Mouse (Mus musculus) lung, embryonic 14.5 days (tissue): ENCODE results near the gene Ptma. TPM values are rescaled to one million over a fixed set of nuclear protein-coding genes. Genes with fewer than 3 reads are reported as not detected.
"Not testable (repeated sequence)": the region's sequence is repeated elsewhere in the genome, so short reads cannot be mapped to it uniquely, and the experiment has no call there.

Experiments used
- ATAC-seq: fragments of 200-750 bp; cut with Nextera tagmentation; 2 replicates; pipeline ENCODE4 v1.8.0; 2017; ENCODE audit warnings: mild to moderate bottlenecking, moderate TSS enrichment, moderate library complexity; ENCODE audit not compliant: insufficient read depth
- DNase-seq: peaks from one replicate; pipeline ENCODE4 v3.0.0-alpha.2; 2015
- H3K27ac ChIP-seq: fragments of 300-500 bp; sonication (generic); 2 replicates; pipeline ENCODE4 v1.5.1; 2014; ENCODE audit warnings: low read depth, mild to moderate bottlenecking, moderate library complexity
- H3K27me3 ChIP-seq: fragments of 300-500 bp; sonication (generic); 2 replicates; pipeline ENCODE4 v1.6.1; 2014; ENCODE audit warnings: low read length, control low read depth; ENCODE audit not compliant: insufficient read depth
- H3K36me3 ChIP-seq: fragments of 300-500 bp; sonication (generic); 2 replicates; pipeline ENCODE4 v1.6.1; 2014; ENCODE audit warnings: control low read depth; ENCODE audit not compliant: insufficient read depth
- H3K4me1 ChIP-seq: fragments of 300-500 bp; sonication (generic); 2 replicates; pipeline ENCODE4 v1.6.1; 2014; ENCODE audit warnings: antibody characterized with exemption, control low read depth; ENCODE audit not compliant: insufficient read depth
- H3K4me2 ChIP-seq: fragments of 300-500 bp; sonication (generic); 2 replicates; pipeline ENCODE4 v1.6.1; 2014; ENCODE audit warnings: mild to moderate bottlenecking
- H3K4me3 ChIP-seq: fragments of 300-500 bp; sonication (generic); 2 replicates; pipeline ENCODE4 v1.5.1; 2014; ENCODE audit warnings: low read depth, low read length
- H3K9ac ChIP-seq: fragments of 300-500 bp; sonication (generic); 2 replicates; pipeline ENCODE4 v1.6.1; 2014
- H3K9me3 ChIP-seq: fragments of 300-500 bp; sonication (generic); 2 replicates; pipeline ENCODE4 v1.6.1; 2016; ENCODE audit warnings: low read depth, low read length, control low read depth
- CTCF ChIP-seq: IDR thresholded peaks from 2 replicates; pipeline ENCODE4 v1.5.1; 2016; ENCODE audit warnings: antibody characterized with exemption, low read depth
- WGBS: fragments of 180-500 bp; shearing (Covaris S2); extraction: QIAGEN DNeasy Blood & Tissue Kit; methylation state at CpG from one replicate; pipeline ENCODE4 v1.1.7; 2014; 5-methylcytosine and 5-hydroxymethylcytosine counted together
- polyA plus RNA-seq: library from polyadenylated mRNA; unstranded; fragments of >200 nt; fragmentation: Nextera tagmentation; extraction: Ambion mirVana; gene quantifications from 2 replicates; pipeline ENCODE4 v1.2.1, GENCODE M21; 2014

Ptma gene
- polyA plus RNA-seq, 1 experiment from 2014 or later: 3,547 TPM

DNA sequence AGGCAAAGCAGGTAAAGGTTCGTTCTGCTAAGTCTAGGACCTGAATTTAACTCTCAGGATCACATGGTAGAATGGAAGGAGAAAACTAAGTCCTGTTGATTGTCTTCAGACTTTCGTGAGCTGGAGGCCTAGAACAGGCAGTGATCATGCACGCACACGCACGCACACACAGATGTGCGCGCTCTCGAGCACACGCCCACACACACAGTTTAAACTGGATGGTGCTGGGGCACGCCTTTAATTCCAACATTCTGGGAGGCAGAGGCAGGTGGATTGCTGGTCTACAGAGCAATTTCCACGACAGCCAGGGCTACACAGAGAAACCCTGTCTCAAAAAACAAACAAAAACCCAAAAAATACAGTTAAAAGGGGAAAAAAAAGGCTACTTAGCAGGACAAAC, 44.2 kb upstream of the Ptma start:
- WGBS: 79% methylated on average over 11 of the region's 11 CpGs
- DNase-seq: no peak
- no peak for TF ChIP-seq CTCF
- Histone ChIP-seq H3K4me1 (0 out of 2 replicates have a peak, but pooled peaks cover 5% of the 10 kb centered on the region), H3K27me3 (no peaks in the 10 kb centered on the region), H3K9ac (no peak overlapping the region), H3K4me2 (no peak overlapping the region), H3K36me3 (no peaks in the 10 kb centered on the region), H3K4me3 (no peak overlapping the region), H3K9me3 (no peaks in the 10 kb centered on the region), H3K27ac (peak overlapping the region; percentile 66)
- ATAC-seq: no peak

- H3K9me3 ChIP-seq: no peaks in the 10 kb centered on the region
- H3K36me3 ChIP-seq: no peaks in the 10 kb centered on the region
- 0 out of 2 replicates have a peak, but pooled peaks cover 5% of the 10 kb centered on the region for H3K4me1 ChIP-seq
- 23% methylated on average over 1 of the region's 1 CpGs for WGBS
- H3K4me3 ChIP-seq: no peak overlapping the region
- H3K9ac ChIP-seq: no peak overlapping the region
- TF ChIP-seq CTCF: no peak
- no peak for ATAC-seq
- peak; percentile 60 for DNase-seq
- H3K4me2 ChIP-seq: no peak overlapping the region
- no peaks in the 10 kb centered on the region for H3K27me3 ChIP-seq
- H3K27ac ChIP-seq: peak overlapping the region; percentile 66
These were observed 43.8 kb upstream of the Ptma start for GRCm38 (mm10) chr1:86482761-86483160.

- Histone ChIP-seq H3K9ac (no peak overlapping the region), H3K4me2 (no peak overlapping the region), H3K27ac (no peak overlapping the region), H3K27me3 (no peaks in the 10 kb centered on the region), H3K9me3 (no peaks in the 10 kb centered on the region), H3K4me3 (no peak overlapping the region), H3K4me1 (peaks cover 7% of the 10 kb centered on the region), H3K36me3 (no peaks in the 10 kb centered on the region)
- no peak for ATAC-seq
- WGBS: 91% methylated on average over 1 of the region's 1 CpGs
- TF ChIP-seq CTCF: no peak
- DNase-seq: no peak
These were observed 41.2 kb upstream of the Ptma start for GRCm38 (mm10) chr1:86485346-86485745.

DNA sequence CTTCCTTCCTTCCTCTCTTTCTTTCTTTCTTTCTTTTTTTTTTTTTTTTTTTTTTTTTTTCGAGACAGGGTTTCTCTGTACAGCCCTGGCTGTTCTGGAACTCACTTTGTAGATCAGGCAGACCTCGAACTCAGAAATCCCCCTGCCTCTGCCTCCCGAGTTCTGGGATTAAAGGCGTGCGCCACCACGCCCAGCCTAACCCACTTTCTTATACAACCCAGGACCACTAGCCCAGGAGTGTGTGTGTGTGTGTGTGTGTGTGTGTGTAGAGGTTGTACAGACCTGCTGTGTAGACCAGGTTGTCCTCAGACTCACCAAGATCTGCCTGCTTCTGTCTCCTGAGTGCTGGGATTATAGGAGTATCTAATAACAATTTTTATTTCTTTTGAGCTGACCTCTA, 40.7 kb upstream of the Ptma start:
- not testable (repeated sequence) for H3K9ac ChIP-seq, H3K4me2 ChIP-seq, DNase-seq, H3K9me3 ChIP-seq, H3K27me3 ChIP-seq, H3K4me1 ChIP-seq, ATAC-seq, H3K27ac ChIP-seq, H3K4me3 ChIP-seq, H3K36me3 ChIP-seq
- WGBS: 94% methylated on average over 6 of the region's 6 CpGs

- peak overlapping the region; percentile 74 for H3K4me2 ChIP-seq
- no peaks in the 10 kb centered on the region for H3K36me3 ChIP-seq
- no peak for DNase-seq
- H3K27ac ChIP-seq: peak overlapping the region; percentile 98
- H3K27me3 ChIP-seq: no peaks in the 10 kb centered on the region
- WGBS: 7% methylated on average over 13 of the region's 13 CpGs
- H3K4me1 ChIP-seq: peaks cover 15% of the 10 kb centered on the region
- TF ChIP-seq CTCF: no peak
- peak overlapping the region; percentile 82 for H3K9ac ChIP-seq
- no peaks in the 10 kb centered on the region for H3K9me3 ChIP-seq
- ATAC-seq: no peak
- peak overlapping the region; percentile 50 for H3K4me3 ChIP-seq
These were observed 39.7 kb upstream of the Ptma start for GRCm38 (mm10) chr1:86486703-86487294.

GRCm38 (mm10) chr1:86487295-86487907, 39.1 kb upstream of the Ptma start:
- DNase-seq (peak; percentile 100), ATAC-seq (peak; percentile 95)
- H3K9ac ChIP-seq: peak overlapping the region; percentile 82
- no peak for TF ChIP-seq CTCF
- H3K27ac ChIP-seq: peak overlapping the region; percentile 98
- no peaks in the 10 kb centered on the region for H3K36me3 ChIP-seq
- peak overlapping the region; percentile 74 for H3K4me2 ChIP-seq
- H3K4me3 ChIP-seq: peak overlapping the region; percentile 50
- WGBS: under 1% methylated on average over 71 of the region's 74 CpGs
- H3K9me3 ChIP-seq: no peaks in the 10 kb centered on the region
- peaks cover 21% of the 10 kb centered on the region for H3K4me1 ChIP-seq
- no peaks in the 10 kb centered on the region for H3K27me3 ChIP-seq

DNA sequence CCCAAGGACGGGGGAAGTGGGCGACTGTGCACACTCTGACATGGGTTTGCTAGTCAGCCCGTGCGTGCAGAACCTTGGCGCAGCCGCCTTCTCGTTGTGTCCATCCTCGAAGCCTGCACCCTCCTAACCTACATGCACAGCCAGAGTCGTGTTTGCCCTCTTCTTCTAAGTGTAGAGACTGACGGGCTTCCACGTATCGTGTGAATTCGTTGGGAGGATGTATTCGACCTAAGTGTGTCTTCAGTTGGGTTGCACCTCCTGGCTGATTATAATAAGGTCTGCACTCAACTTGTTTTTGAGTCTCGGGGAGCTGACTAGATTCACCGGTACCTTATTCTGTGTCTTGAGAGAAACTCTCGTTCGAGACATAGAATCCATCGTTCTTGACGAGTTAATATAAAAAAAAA, 38.6 kb upstream of the Ptma start:
- Histone ChIP-seq H3K27ac (peak overlapping the region; percentile 90), H3K36me3 (no peaks in the 10 kb centered on the region), H3K4me1 (peaks cover 26% of the 10 kb centered on the region), H3K27me3 (no peaks in the 10 kb centered on the region), H3K4me3 (peak overlapping the region; percentile 50), H3K9me3 (no peaks in the 10 kb centered on the region), H3K9ac (peak overlapping the region; percentile 82), H3K4me2 (peak overlapping the region; percentile 74)
- DNase-seq (no peak), ATAC-seq (no peak; the same call in 1 of the 2 replicates)
- TF ChIP-seq CTCF: no peak
- WGBS: 6% methylated on average over 20 of the region's 20 CpGs
